Mouse (Mus musculus) C2C12 (cell line): ENCODE results near the gene Scrn3.

ENCODE experiments used
- CEBPB ChIP-seq: IDR thresholded peaks from one replicate; pipeline ENCODE4 v1.6.1; 2011; ENCODE audit warnings: low read depth, mild to moderate bottlenecking, control low read depth, moderate library complexity
- CTCF ChIP-seq: IDR thresholded peaks from one replicate; pipeline ENCODE4 v1.5.1; 2011; ENCODE audit not compliant: control insufficient read depth, insufficient read depth, insufficient read length
- FOSL1 ChIP-seq: IDR thresholded peaks from one replicate; pipeline ENCODE4 v1.8.0; 2011; ENCODE audit warnings: mild to moderate bottlenecking, low read length; ENCODE audit not compliant: poor library complexity, insufficient read depth, severe bottlenecking
- MAX ChIP-seq: IDR thresholded peaks from one replicate; pipeline ENCODE4 v1.6.1; 2011; ENCODE audit warnings: mild to moderate bottlenecking, control low read depth
- MYOD1 ChIP-seq: IDR thresholded peaks from one replicate; pipeline ENCODE4 v1.6.1; 2011; ENCODE audit warnings: low read depth; ENCODE audit not compliant: control insufficient read depth, insufficient read length
- MYOG ChIP-seq: IDR thresholded peaks from one replicate; pipeline ENCODE4 v1.6.1; 2011; ENCODE audit not compliant: control insufficient read depth, insufficient read length; ENCODE audit errors: extremely low read depth
- USF1 ChIP-seq: IDR thresholded peaks from one replicate; pipeline ENCODE4 v1.6.1; 2011; ENCODE audit warnings: low read depth, mild to moderate bottlenecking, control low read depth, moderate library complexity

DNA sequence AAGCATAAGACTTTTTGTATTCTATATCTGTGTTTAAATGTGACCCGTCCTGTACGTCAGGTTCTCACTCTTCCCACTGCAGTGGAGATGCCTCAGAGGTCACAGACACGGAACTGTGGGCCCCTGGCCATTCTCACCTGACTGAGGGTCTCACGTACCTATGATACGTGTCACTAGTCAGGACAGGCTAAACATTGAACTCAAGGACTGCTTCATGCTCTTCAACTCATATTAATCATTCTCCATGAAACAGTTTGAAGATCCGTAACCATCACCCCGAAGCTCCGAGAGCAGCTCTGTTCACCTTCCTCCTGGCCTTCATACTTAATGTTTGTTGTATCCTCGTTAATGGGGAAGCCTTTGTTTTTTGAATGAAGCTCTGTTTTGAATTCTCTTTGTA is 5.0 kb downstream of the Scrn3 start:
- no peak for TF ChIP-seq CTCF
- TF ChIP-seq MYOG = no peak
- TF ChIP-seq MYOD1 = no peak
- TF ChIP-seq CEBPB = no peak
- TF ChIP-seq MAX = no peak
- no peak for TF ChIP-seq FOSL1
- no peak for TF ChIP-seq USF1
